In the genomic region with DNA sequence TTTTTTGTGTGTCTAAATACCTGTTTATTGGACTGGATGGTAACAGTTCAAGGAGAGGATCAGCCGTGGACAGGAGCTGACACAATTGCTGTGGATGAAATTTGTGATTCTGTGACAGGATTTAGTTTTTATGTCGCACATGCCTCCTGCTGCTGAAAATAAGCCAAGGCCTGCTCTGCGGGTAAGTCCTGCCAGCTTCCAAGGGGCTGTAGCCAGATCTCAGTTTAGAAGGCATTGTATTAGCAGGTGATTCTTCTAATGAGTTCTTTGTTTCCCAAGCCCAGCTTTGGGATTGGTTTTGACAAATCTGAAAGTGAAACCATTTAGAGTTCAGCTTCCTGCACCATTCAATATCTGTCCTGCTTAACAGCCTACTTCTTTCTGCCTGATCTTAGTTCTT, we compare ENCODE assay signal across 15 mouse cellular contexts.
DNase-seq lines count a peak whose midpoint lies in the region; ATAC-seq and TF ChIP-seq lines count a peak whose summit lies in the region.
"Had no signal": no experiment of that assay in that cellular context is flagged by ENCODE, and none has a peak within 500 bp of the region (broad histone marks: within the 10 kb centered on the region; RNA-seq: fewer than 3 reads in every experiment).

No protein-coding gene starts in this region.

- TF ChIP-seq CTCF in intestine, postnatal 0 days (IDR thresholded peaks at IDR 0.05; ENCODE audit: low read depth): no peak

- 78% methylated on average over 3 of the region's 3 CpGs for WGBS in intestine, postnatal 0 days
- WGBS in intestine, embryonic 15.5 days: 81% methylated on average over 3 of the region's 3 CpGs

- no peaks in the 10 kb centered on the region for H3K36me3 ChIP-seq in intestine, postnatal 0 days (ENCODE audit: control insufficient read depth, insufficient read depth)
- H3K36me3 ChIP-seq in intestine, embryonic 15.5 days: no peaks in the 10 kb centered on the region
- H3K36me3 ChIP-seq: forebrain, embryonic 10.5 days; hindbrain, embryonic 15.5 days; limb, embryonic 10.5 days had no signal

- 0 out of 2 replicates have a peak overlapping the region, but pooled peaks have one; percentile 4 for H3K4me2 ChIP-seq in intestine, postnatal 0 days (replicated peaks; ENCODE audit: low read depth)
- no peak overlapping the region for H3K4me2 ChIP-seq in intestine, embryonic 15.5 days (replicated peaks)
- H3K4me2 ChIP-seq: hindbrain, embryonic 15.5 days had no signal

- DNase-seq in cerebellum, postnatal 4 days (ENCODE audit: low spot score in 2 of 2): no peak
- DNase-seq in retina, postnatal 1 day: peak; percentile 48
- no peak for DNase-seq in retina, embryonic 14.5 days (ENCODE audit: low spot score)
- DNase-seq in spleen, postnatal 4 days (ENCODE audit: low spot score in 2 of 2): no peak
- DNase-seq: embryo, embryonic 11 days; liver, postnatal 0 days had no signal

- no peak overlapping the region for H3K9ac ChIP-seq in intestine, postnatal 0 days (ENCODE audit: low read depth, low read length)
- no peak overlapping the region for H3K9ac ChIP-seq in intestine, embryonic 15.5 days
- H3K9ac ChIP-seq: hindbrain, embryonic 15.5 days; liver, postnatal 0 days had no signal

- no peaks in the 10 kb centered on the region for H3K9me3 ChIP-seq in intestine, postnatal 0 days (ENCODE audit: control insufficient read depth)
- H3K9me3 ChIP-seq in intestine, embryonic 15.5 days: no peaks in the 10 kb centered on the region
- H3K9me3 ChIP-seq: forebrain, embryonic 10.5 days; hindbrain, embryonic 15.5 days; limb, embryonic 10.5 days had no signal

- no peak overlapping the region for H3K4me3 ChIP-seq in intestine, postnatal 0 days (ENCODE audit: low read depth, low read length)
- no peak overlapping the region for H3K4me3 ChIP-seq in intestine, embryonic 15.5 days (replicated peaks)
- H3K4me3 ChIP-seq: forebrain, embryonic 10.5 days; hindbrain, embryonic 15.5 days; limb, embryonic 10.5 days; megakaryocyte, embryonic 14.5 days had no signal

- peak; percentile 70 for ATAC-seq in cerebellum, adult (ENCODE audit: insufficient number of reproducible peaks, low FRiP score, low TSS enrichment)
- ATAC-seq in intestine, postnatal 0 days: no peak
- no peak for ATAC-seq in intestine, embryonic 15.5 days
- ATAC-seq in erythroblast, adult 5-6 weeks (replicated peaks; ENCODE audit: low FRiP score, poor library complexity, severe bottlenecking): no peak
- ATAC-seq: liver, postnatal 0 days had no signal

- H3K27ac ChIP-seq in intestine, postnatal 0 days (ENCODE audit: low read depth, low read length): no peak overlapping the region
- no peak overlapping the region for H3K27ac ChIP-seq in intestine, embryonic 15.5 days
- H3K27ac ChIP-seq: forebrain, embryonic 10.5 days; hindbrain, embryonic 15.5 days; kidney, postnatal 0 days; limb, embryonic 10.5 days had no signal

- H3K27me3 ChIP-seq in intestine, postnatal 0 days (replicated peaks; ENCODE audit: control insufficient read depth, insufficient read depth, low read length): no peaks in the 10 kb centered on the region
- H3K27me3 ChIP-seq in intestine, embryonic 15.5 days (replicated peaks): no peaks in the 10 kb centered on the region
- H3K27me3 ChIP-seq: hindbrain, embryonic 15.5 days; megakaryocyte, embryonic 14.5 days had no signal

- H3K4me1 ChIP-seq in intestine, postnatal 0 days (replicated peaks; ENCODE audit: control insufficient read depth, insufficient read depth, low read length): no peaks in the 10 kb centered on the region
- H3K4me1 ChIP-seq in intestine, embryonic 15.5 days (replicated peaks): no peaks in the 10 kb centered on the region
- H3K4me1 ChIP-seq: megakaryocyte, embryonic 14.5 days had no signal
